Mouse (Mus musculus) erythroblast, embryonic 14.5 days (primary cell): ENCODE results near the gene Bpgm.

Experiments
- GATA1 ChIP-seq: IDR thresholded peaks from 2 replicates; pipeline ENCODE4 v1.6.1; 2012; ENCODE audit warnings: low read length, inconsistent platforms, mixed read lengths
- TAL1 ChIP-seq: IDR thresholded peaks from 3 replicates; pipeline ENCODE4 v1.6.1; 2012; ENCODE audit warnings: low read length, inconsistent platforms, mixed read lengths

- TF ChIP-seq TAL1 (no peak), GATA1 (no peak)
These were observed 3.5 kb downstream of the Bpgm start for GRCm38 (mm10) chr6:34479531-34479930.
